Mouse (Mus musculus) ES-Bruce4 (cell line): Measurements from ENCODE around the gene Ndufb3. TPM values are rescaled to one million over a fixed set of nuclear protein-coding genes. Genes with fewer than 3 reads are reported as not detected.
A peak's percentile ranks its signal among the peaks of the same experiment; 100 is the strongest.
"Not testable (repeated sequence)": the region's sequence is repeated elsewhere in the genome, so short reads cannot be mapped to it uniquely, and the experiment has no call there.

ENCODE experiments used
- H3K27ac ChIP-seq: 2 replicates; pipeline ENCODE4 v1.5.1; 2012; ENCODE audit warnings: low read length, inconsistent platforms; ENCODE audit not compliant: insufficient read depth
- H3K27me3 ChIP-seq: 2 replicates; pipeline ENCODE4 v1.6.1; 2012; ENCODE audit warnings: mild to moderate bottlenecking, low read length, inconsistent platforms; ENCODE audit not compliant: control insufficient read depth, poor library complexity, insufficient read depth, severe bottlenecking
- H3K36me3 ChIP-seq: 2 replicates; pipeline ENCODE4 v1.6.1; 2012; ENCODE audit warnings: inconsistent platforms, mild to moderate bottlenecking, low read length, moderate library complexity; ENCODE audit not compliant: control insufficient read depth, poor library complexity, insufficient read depth, severe bottlenecking
- H3K4me1 ChIP-seq: one replicate; pipeline ENCODE4 v1.8.1; 2011; ENCODE audit warnings: low read length; ENCODE audit not compliant: control insufficient read depth, insufficient read depth
- H3K4me3 ChIP-seq: 2 replicates; pipeline ENCODE4 v1.5.1; 2011; ENCODE audit warnings: low read depth, mild to moderate bottlenecking, low read length
- H3K9ac ChIP-seq: 2 replicates; pipeline ENCODE4 v1.6.1; 2012; ENCODE audit warnings: low read depth, mild to moderate bottlenecking, inconsistent platforms; ENCODE audit not compliant: poor library complexity, severe bottlenecking
- H3K9me3 ChIP-seq: replicated peaks from 2 replicates; pipeline ENCODE4 v1.6.1; 2012; ENCODE audit warnings: mild to moderate bottlenecking, low read length, inconsistent platforms; ENCODE audit not compliant: control insufficient read depth, poor library complexity, insufficient read depth, severe bottlenecking
- CTCF ChIP-seq: IDR thresholded peaks from one replicate; pipeline ENCODE4 v1.8.1; 2011; ENCODE audit warnings: low read depth, low read length
- EP300 ChIP-seq: IDR thresholded peaks from 2 replicates; pipeline ENCODE4 v1.6.1; 2011; ENCODE audit warnings: low read depth, low read length; ENCODE audit not compliant: insufficient read depth
- POLR2A ChIP-seq: IDR thresholded peaks from one replicate; pipeline ENCODE4 v1.8.1; 2011; ENCODE audit warnings: low read length; ENCODE audit not compliant: insufficient read depth
- polyA plus RNA-seq: library from polyadenylated mRNA; stranded (reverse); fragments of >200 nt; gene quantifications from 2 replicates; pipeline ENCODE4 v1.2.4, GENCODE M21; 2011; ENCODE audit warnings: low read depth; ENCODE audit not compliant: missing spikeins, insufficient read depth, insufficient read length

Ndufb3 gene
- polyA plus RNA-seq, 1 experiment = 97.9 TPM

GRCm38 (mm10) chr1:58618766-58619165, 32.6 kb downstream of the Ndufb3 start:
- TF ChIP-seq EP300 (no peak), CTCF (peak; percentile 16)
- H3K36me3 ChIP-seq = no peaks in the 10 kb centered on the region
- H3K27me3 ChIP-seq = no peaks in the 10 kb centered on the region
- no peak overlapping the region for H3K9ac ChIP-seq
- no peak overlapping the region for H3K4me3 ChIP-seq
- H3K9me3 ChIP-seq = no peaks in the 10 kb centered on the region
- H3K27ac ChIP-seq = no peak overlapping the region
- no peaks in the 10 kb centered on the region for H3K4me1 ChIP-seq

GRCm38 (mm10) chr1:58621251-58621650, 35.1 kb downstream of the Ndufb3 start:
- Histone ChIP-seq H3K27ac (no peak overlapping the region), H3K36me3 (no peaks in the 10 kb centered on the region), H3K4me3 (no peak overlapping the region), H3K9ac (no peak overlapping the region), H3K9me3 (no peaks in the 10 kb centered on the region), H3K27me3 (no peaks in the 10 kb centered on the region), H3K4me1 (no peaks in the 10 kb centered on the region)
- no peak for TF ChIP-seq CTCF
- no peak for TF ChIP-seq EP300
- TF ChIP-seq POLR2A = no peak

- Histone ChIP-seq H3K4me1 (no peaks in the 10 kb centered on the region), H3K27ac (no peak overlapping the region), H3K4me3 (no peak overlapping the region), H3K9ac (no peak overlapping the region), H3K27me3 (no peaks in the 10 kb centered on the region), H3K9me3 (no peaks in the 10 kb centered on the region), H3K36me3 (no peaks in the 10 kb centered on the region)
- TF ChIP-seq EP300 (no peak), POLR2A (no peak), CTCF (no peak)
These were observed 36.0 kb downstream of the Ndufb3 start for GRCm38 (mm10) chr1:58621996-58622748.

DNA sequence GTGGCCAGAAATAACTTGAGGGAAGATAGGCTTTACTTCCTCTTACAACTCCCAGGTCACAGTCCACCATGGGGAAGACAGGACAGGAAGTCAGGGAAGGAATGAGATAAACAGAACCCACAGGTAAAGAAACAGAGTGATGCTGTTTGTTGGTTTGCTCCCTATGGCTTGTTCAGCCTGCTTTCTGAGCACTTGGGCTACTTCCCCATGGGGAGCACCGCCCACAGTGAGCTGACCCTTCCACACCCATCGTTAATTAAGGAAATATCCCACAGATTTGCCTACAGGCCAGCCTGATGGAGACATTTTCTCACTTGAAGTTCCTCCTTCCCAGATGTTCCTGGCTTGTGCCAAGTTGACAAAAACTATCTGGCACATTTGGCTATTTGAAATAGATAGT, 42.7 kb downstream of the Ndufb3 start:
- not testable (repeated sequence) for H3K9ac ChIP-seq, H3K36me3 ChIP-seq, H3K4me3 ChIP-seq, H3K27ac ChIP-seq, H3K27me3 ChIP-seq, H3K4me1 ChIP-seq
- peaks cover 11% of the 10 kb centered on the region for H3K9me3 ChIP-seq

Other genes with a start within 250 kb of the Ndufb3 start
- gene Bzw1, start 193.5 kb upstream of the Ndufb3 start, polyA plus RNA-seq = 298 and 313 TPM in 2 replicates
- gene Clk1, start 162.3 kb upstream of the Ndufb3 start, polyA plus RNA-seq = 201 and 216 TPM in 2 replicates
- 43.0 and 43.3 TPM in 2 replicates for gene Nif3l1, start 141.2 kb upstream of the Ndufb3 start, polyA plus RNA-seq
- 56.1 and 59.9 TPM in 2 replicates for gene Ppil3, start 140.9 kb upstream of the Ndufb3 start, polyA plus RNA-seq
- 77.7 and 80.2 TPM in 2 replicates for gene Orc2, start 81.3 kb upstream of the Ndufb3 start, polyA plus RNA-seq
- 12.4 and 16.6 TPM in 2 replicates for gene Fam126b, start 61 bp upstream of the Ndufb3 start, polyA plus RNA-seq
- not detected in 2 replicates for gene Als2cr12, start 109.6 kb downstream of the Ndufb3 start, polyA plus RNA-seq
- gene Cflar, start 125.1 kb downstream of the Ndufb3 start, polyA plus RNA-seq = 14.1 and 16.1 TPM in 2 replicates
- 4.0 and 4.5 TPM in 2 replicates for gene Casp8, start 209.0 kb downstream of the Ndufb3 start, polyA plus RNA-seq